Mouse (Mus musculus) thymus, adult 2 months (tissue): ENCODE results near the gene 1700057G04Rik.

ENCODE experiments used
- CTCF ChIP-seq: fragments of 200-500 bp; IDR thresholded peaks from 2 replicates; pipeline ENCODE4 v1.5.1; 2012; ENCODE audit warnings: mild to moderate bottlenecking, control low read depth, low read length, moderate library complexity, borderline replicate concordance; ENCODE audit not compliant: control insufficient read depth, poor library complexity, insufficient read depth; ENCODE audit errors: extremely low read depth
- POLR2A ChIP-seq: fragments of 200-500 bp; IDR thresholded peaks from 2 replicates; pipeline ENCODE4 v1.6.1; 2012; ENCODE audit warnings: mild to moderate bottlenecking, low read length, control low read depth, moderate library complexity; ENCODE audit not compliant: control insufficient read depth, poor library complexity, insufficient read depth; ENCODE audit errors: extremely low read depth

DNA sequence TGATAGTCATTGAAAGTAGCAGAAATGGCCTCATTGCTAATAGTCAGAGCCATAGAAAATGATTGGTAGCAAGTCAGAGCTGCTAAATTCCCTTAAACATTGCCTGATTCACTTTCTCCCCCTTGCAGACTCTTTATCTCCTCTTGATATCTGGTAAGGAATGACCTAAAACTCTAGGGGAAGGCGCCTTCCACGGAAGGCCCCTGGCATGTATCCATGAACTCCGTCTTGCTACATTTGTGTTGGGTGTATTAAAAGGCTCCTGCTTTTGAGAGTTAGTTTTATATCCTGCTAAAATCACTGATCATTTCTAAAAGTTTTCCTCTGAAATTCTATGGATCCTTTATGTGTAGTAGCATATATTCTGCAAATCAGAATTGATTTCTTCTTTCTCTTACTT lies 7.6 kb downstream of the 1700057G04Rik start:
- TF ChIP-seq POLR2A: no peak
- no peak for TF ChIP-seq CTCF
